Mouse (Mus musculus): Measurements from ENCODE around the gene Crybb1.

GRCm38 (mm10) chr5:112243539-112244274 is 11.9 kb upstream of the Crybb1 start:
- TF ChIP-seq CTCF (IDR thresholded peaks at IDR 0.05; ENCODE audit: borderline replicate concordance, extremely low read depth, insufficient read depth, insufficient read length) (no peak), POLR2A (IDR thresholded peaks at IDR 0.05; ENCODE audit: borderline replicate concordance, extremely low read depth, insufficient read depth, insufficient read length, poor library complexity, severe bottlenecking) (no peak)
